Mouse (Mus musculus) brain, embryonic 18.5 days (tissue): Measurements from ENCODE around the gene Zfp316.

Experiments used
- DNase-seq: peaks from one replicate; pipeline ENCODE4 v3.0.0-alpha.2; 2012; ENCODE audit warnings: low read depth, low spot score

Gene Zfp316

DNA sequence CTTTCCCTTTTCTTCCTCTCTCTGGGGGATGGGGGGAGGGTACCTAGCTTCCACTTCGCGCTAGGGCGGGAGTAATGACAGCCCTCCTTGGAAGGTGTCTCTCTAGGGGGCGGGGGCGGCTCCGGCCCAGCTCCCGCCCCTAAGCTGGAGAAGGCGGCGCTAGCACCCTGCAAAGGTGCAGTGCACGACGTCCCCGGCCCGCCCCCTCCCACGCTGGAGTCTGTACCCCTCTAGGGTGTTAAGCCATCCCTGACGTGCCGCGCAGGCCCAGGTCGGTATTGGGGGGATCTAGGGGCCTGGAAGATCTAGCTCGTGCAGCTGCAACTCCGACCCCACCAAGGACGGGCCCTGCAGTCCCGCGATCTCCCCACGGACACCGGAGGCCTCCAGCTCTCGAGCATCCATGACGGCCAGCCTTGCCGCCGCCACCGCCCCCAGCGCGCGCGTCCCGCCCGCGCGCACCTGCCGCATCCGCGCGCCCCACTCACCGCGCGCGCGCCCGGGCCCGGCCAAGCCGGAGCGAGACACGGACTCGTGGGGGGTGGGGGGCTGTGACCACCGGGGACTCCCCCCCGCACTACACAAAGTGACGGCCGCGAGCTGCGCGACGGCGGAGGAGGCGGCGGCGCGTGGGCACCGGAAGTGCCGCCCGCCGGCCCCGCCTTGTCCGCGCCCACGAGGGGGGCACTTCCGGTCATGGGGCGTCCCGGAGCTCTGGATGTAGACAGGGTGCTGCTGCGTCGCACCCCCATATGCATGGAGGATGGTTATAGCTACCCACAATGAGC lies at the start of gene Zfp316:
TSS of gene Zfp316 (minus strand) at position 660 of the 788 bp plus-strand sequence.
- peak; percentile 58 for DNase-seq

- no peak for DNase-seq
Measured at GRCm38 (mm10) chr5:143317288-143317610, 47.4 kb upstream of the Zfp316 start.

- no peak for DNase-seq
Measured at GRCm38 (mm10) chr5:143316605-143317287, 46.9 kb upstream of the Zfp316 start.

DNA sequence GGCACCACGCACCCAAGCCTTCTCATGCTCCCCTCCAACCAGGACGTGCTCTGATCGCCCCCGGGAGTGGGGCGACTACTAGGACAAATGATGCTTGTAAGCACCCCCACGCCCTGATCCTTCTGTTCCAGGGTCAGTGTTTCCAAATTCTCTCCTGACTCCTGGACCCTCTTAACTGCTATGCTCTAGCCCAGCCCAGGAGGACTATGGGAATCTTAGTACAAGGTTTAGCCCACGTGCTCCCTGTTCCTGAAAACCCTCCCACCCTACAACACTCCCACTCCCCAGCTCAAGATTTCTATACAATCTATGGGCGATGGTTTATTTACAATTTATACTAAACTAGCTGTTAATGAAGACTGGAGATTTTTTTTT lies 45.7 kb upstream of the Zfp316 start:
- no peak for DNase-seq

DNA sequence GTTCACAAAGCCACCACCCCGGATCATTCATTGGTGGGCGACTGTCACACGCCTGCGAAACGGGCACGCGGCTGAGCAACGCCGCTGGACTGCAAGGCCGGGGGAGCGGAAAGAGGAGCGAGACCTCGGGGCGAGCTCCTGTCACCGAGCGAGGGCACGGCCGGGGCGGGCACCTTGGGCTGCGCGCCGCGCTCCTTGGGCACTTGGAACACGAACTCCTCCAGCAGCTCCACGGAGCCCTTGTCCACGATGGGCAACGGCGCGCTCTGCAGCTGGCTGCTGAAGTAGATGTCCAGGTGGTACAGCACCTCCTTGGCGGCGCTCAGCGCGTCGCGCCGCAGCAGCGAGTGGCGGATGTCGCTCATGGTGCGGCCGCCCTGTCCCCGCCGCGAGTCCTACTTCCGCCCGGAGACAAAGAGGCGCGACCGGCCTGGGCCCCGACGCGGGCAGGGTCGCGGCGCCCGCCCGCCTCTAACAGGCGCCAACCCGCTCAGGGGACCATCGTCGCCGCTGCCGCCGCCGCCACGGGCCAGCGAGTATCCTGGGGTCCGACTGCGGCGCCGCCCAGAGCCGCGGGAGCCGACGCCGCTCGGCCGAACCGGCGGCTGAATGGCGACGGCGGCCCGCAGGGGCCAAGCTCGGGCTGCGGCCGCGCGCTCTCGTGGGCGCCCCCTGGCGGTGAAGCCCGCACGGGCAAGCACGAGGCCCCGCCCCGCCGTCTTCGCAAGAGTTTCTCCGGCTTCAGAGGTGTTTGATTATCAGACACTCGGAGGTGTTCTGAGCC lies 45.1 kb upstream of the Zfp316 start, which contains the start of gene E130309D02Rik:
TSS of gene E130309D02Rik (minus strand) at position 631 of the 784 bp plus-strand sequence.
- DNase-seq = peak; percentile 52

- no peak for DNase-seq
Measured at GRCm38 (mm10) chr5:143314183-143314729, 44.4 kb upstream of the Zfp316 start.

DNA sequence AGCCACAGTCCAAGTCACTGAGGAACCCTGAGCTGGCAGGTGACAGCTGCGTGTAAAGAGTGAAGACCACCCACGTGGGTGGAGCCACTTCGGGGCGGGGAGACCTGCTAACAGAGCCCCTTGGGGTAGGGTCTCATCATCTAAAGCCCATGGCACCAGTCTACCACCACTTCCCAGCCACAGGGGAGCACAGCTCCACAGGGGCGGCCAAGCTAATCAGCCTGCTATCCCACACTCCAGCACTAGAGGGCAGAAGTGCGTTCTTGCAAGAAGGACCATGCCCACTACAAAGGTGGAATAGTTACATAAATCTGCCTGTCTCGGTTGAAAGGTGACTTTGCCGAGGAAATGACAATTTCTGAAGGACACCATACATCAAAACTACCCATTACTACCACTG lies 42.1 kb upstream of the Zfp316 start:
- peak; percentile 22 for DNase-seq

DNA sequence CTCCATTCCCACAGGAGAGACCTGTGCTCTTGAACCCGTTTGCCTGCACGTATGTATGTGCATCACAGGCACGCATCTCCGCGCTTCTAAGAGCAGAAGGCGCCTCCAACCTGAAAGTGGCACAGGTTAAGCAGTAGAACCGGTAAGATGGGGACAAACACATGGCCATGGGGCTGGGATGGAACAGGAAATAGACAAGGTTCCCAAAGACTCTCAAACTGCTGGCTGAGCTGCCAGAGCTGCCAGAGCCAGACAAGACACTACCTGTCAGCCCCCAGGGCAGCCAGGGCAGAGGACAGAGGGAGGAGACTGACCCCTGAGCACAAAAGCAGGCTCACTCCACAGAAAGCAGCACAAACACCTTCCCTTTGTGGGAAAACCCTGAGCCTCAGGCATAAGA lies 40.1 kb upstream of the Zfp316 start:
- DNase-seq = no peak

DNA sequence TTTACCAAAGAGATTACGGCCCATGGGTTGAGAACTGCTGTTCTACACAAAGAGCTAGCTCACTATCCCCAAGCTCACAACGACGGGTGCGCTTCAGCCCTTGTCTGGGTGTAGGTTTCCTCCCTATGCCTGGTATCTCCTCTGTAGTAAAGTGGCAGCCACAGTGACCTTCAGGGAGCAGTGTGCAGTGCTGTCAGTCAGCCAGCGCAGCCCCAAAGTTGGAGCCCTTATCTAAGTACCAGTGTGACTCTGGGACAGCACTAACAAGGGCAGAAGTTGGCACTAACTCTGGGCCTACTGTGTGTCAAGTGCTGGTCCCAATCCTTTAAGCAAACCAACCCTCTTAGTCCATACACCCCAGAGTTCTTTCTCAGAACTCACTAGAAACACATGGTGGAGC lies 39.0 kb upstream of the Zfp316 start:
- no peak for DNase-seq

GRCm38 (mm10) chr5:143304251-143304650 lies 34.4 kb upstream of the Zfp316 start:
- no peak for DNase-seq

DNA sequence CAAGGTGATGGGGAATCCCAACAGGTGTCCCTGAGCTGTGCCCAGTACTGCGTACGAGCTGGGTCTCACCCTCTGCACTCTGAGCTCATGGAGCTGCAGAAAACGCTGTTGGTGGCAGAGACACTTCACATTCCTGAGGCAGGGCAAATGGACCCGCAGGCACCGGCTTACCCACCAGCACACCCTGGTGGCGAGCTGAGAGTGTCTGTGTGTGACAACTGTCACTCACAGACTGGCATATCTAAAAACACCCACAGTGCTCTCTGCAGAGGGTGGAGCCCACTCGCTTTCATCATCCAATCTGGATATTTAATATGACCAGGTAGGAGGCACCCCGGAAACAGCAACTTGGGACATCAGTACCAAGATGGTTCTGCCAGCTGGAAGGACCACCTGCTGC lies 31.5 kb upstream of the Zfp316 start:
- no peak for DNase-seq

DNA sequence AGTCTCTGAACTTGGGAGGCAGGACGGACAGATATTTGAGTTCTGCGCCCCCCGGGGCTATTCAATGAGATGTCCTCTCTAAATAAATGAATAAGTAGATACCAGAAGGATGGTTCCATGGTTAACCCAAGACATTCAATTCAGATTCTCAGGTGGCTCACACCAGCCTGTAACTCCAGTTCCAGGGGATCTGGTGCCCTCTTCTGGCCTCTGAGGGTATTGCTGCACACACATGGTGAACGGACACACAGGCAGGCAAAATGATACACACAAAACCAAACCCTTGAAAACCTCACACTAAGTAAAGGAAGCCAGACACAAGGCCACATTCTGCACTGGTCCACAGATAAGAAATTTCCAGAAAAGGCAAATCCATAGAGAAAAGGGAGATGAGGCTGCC lies 29.9 kb upstream of the Zfp316 start:
- DNase-seq = no peak

- DNase-seq = no peak
Measured at GRCm38 (mm10) chr5:143298391-143298790, 28.6 kb upstream of the Zfp316 start.

DNA sequence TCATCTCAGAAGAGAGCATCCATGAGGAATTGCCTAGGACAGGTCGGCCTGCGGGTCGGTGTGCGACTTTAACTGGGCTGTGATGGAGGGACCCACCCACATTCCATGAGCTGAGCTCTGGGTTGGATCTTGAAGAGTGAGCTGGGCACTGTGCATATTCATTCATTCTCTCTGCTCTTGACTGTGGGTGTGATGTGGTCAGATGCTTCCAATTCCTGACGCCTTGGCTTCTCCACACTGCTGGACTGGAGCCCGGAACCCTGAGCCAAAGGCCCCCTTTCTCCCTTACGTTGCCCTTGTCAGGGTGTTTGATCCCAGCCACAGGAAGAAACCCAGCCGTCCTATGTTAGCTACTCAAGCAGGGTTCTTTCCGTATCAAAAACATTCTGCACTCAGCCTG lies 28.2 kb upstream of the Zfp316 start:
- DNase-seq = no peak

GRCm38 (mm10) chr5:143295330-143295729 lies 25.5 kb upstream of the Zfp316 start:
- no peak for DNase-seq

DNA sequence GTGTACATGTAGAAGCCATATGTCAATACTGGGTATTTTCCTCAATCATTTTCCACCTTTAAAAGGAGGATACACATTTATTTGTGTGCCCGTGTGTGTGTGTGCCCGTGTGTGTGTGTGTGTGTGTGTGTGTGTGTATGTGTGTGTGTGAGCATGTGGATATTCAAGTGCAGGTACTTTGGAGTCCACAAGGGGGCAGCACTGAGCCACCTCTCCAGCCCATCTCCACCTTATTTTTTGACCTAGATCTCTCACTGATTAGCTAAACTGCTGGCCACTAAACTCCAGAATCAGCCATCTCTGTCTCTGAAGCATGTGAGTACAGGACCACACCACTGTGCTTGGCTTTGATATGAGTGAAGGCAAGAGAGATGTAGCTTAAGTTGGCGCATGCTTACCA lies 25.0 kb upstream of the Zfp316 start:
- no peak for DNase-seq

GRCm38 (mm10) chr5:143293404-143293803 lies 23.6 kb upstream of the Zfp316 start, which contains the start of gene Zfp853:
Zfp853 (minus strand) TSS chr5:143293623.
- DNase-seq = no peak

DNA sequence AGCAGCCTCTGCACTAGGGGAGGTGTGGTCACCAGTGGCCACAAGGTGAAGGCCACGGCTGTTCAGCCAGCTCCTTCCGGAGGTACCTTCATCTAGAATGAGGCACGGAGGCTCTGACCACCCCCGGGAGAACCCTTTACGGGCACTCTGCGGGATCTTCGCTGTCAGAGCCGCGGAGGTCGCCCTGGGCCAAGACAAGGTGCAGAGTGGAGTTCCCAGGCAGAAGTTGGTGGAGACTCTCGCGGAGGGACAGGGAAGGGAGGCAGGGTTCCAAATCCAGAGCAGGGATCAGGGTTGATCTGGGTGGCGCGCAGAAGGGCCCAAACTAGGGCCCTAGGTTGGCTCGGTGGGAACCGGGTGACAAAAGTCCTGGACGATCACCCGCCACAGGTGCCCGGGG lies 23.1 kb upstream of the Zfp316 start:
- no peak for DNase-seq

DNA sequence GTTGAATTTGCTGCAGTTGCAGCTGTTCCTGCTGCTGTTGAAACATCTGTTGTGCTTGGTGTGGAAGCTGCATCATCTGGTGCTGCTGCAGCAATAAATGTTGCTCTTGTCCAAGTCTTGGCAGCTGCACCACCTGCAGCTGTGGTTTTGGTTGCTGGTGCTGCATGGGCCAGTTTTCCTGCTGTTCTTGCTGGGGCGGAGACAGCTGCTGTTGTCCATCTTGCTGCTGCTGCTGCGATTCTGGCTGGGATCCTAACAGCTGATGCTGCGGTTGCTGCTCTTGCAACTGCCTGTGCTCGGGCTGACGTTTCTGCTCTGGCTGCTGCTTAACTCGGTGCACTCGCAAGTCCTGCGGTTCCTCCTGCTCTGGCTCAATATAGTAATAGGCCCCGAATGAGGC lies 19.5 kb upstream of the Zfp316 start:
- no peak for DNase-seq

GRCm38 (mm10) chr5:143288378-143288911 lies 18.6 kb upstream of the Zfp316 start:
- DNase-seq = no peak

- DNase-seq = no peak
Measured at GRCm38 (mm10) chr5:143287774-143288328, 18.0 kb upstream of the Zfp316 start.

- no peak for DNase-seq
Measured at GRCm38 (mm10) chr5:143284762-143285161, 14.9 kb upstream of the Zfp316 start.
